Mouse (Mus musculus): ENCODE results near the gene Nol9.
A peak's percentile ranks its signal among the peaks of the same experiment; 100 is the strongest.
"Not testable (repeated sequence)": the region's sequence is repeated elsewhere in the genome, so short reads cannot be mapped to it uniquely, and the experiment has no call there.

The Nol9 gene

DNA sequence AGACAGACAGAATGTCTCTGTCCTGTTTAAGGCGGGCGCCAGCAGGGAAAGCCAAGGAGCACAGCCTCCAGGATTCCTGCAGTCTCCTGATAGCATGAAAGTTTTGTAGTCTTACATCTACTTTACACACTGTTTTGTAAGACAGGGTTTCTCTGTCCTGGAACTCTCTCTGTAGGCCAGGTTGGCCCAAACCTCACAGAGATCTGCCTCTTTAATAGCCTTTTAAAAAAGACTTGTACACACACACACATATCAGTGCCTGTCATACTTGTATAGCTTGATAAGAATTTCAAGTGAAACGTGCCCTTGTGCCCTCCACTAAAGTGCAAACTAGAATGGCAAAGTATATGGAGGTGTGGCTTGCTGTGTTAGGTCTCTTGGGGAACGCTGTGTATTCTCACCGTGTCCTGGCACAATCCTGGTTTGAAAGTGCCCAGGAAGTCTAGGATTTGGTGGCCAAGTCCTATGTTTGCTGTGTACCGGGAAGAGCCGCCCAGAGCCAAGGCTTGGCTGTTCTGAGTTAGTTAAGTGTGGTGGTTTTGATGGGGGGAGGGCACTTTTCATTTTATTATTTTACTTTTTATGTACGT lies 27.9 kb upstream of the Nol9 start:
- no peak for DNase-seq

DNA sequence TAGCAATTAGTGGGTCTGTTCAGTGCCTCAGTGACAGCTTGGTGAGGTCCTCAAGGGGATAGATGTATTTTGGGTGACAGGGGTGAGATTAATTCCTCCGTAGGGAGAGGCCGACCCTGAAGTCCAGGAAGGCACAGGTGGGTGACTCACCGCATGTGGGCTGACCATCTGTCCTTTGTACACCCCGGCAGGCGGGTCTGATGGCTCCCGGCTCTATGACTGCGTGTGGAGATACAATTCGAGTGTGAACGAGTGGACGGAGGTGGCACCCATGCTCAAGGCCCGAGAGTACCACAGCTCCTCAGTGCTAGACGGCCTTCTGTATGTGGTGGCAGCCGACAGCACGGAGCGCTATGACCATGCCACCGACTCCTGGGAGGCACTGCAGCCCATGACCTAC lies 27.0 kb upstream of the Nol9 start:
- DNase-seq: no peak

DNA sequence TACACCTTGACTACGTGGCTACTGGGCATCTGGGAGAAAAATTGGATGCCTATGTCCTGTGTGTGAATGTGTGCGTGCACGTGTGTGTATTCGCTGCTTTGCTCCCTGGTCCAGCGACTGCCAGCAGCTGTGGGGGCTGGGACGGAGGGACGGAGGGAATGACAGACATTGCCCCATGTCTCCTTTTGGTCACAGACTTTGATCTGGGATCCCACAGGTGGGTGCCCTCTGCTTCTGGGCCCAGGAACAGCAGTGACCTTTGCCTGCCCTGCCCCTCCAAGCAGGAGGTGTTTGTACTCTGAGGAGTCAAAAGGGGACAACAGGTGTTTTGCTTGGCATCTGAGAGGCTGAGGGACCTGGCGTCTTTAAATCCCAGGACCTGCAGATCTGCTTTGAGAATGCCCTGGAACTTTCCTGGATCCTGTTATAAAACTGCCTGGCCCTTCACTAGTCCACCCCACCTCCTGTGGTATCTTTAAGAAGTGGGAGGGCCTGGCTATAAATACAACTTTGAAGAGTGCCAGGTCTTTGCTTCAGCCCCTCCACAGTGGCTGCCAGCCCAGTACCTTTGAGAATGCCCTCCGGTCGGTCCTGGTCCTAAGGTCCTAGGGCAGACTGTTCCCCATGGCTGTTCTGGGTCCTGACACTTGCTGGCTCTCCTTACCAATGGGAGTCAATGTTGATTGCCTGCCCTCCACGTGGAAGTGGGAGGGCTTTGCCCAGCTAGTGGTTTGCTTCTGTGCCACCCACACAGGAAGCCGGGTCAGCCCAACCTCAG lies 25.9 kb upstream of the Nol9 start:
- DNase-seq: no peak

DNA sequence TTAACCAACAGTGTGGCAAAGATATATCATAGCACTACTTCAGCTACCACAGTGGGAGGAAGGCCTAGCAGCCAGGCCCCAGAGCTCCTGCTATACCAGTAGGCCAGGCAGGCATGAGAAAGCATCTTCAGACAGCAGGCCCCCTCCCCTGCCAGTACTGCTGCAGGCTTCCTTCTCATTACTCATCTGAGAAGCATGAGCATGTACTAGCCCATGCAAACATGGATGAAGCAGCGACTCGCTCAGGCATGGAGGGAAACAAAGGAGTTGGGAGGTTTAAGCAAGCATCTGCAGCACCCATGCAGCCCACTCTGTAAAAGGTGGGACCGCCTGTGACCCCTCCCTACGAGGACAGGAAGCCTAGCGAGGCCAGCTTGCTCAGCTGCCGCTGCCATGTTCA lies 20.0 kb upstream of the Nol9 start:
- no peak for DNase-seq

DNA sequence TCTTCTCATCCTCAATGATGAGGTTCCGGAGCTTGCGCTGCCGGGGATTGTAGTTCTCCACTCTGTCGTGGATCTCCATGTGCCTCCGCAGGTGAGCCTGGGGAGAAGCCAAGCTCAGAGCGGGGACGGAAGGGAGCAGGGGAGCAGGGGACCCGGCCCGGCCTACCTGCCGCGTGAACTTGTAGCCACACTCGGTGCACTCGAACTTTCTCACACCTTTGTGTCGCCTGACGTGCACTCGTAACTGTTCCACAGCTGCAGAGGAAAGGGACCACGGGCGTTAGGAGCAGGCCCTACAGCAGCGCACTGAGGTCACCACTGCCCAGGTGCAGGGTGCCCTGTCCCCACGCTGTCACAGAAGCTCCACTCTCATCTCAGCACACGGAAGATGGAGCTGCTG lies 19.1 kb upstream of the Nol9 start:
- DNase-seq: no peak

DNA sequence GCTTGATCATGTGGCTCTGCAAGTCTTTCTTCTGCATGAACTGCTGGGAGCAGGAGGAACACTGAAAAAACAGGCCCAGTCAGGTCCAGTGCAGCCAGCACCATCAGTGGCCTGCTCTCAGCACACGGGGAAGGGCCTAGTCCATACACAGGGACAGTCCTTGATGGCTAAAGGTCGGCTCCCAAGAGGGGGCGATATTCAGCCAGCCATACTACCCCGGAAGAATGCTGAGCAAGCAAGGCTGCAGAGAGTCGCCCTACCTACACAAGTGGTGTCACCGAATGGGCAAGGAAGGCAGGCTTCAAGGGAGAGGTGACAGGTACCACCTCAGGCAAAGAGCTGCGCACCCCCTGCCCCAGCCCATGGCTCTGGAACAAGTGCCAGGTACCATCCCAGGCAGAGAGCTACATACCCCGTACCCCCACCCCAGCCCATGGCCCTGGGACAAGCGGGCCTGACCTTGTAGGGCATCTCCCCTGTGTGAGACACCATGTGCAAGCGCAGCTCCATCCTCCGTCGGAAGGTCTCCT lies 17.5 kb upstream of the Nol9 start:
- no peak for DNase-seq

DNA sequence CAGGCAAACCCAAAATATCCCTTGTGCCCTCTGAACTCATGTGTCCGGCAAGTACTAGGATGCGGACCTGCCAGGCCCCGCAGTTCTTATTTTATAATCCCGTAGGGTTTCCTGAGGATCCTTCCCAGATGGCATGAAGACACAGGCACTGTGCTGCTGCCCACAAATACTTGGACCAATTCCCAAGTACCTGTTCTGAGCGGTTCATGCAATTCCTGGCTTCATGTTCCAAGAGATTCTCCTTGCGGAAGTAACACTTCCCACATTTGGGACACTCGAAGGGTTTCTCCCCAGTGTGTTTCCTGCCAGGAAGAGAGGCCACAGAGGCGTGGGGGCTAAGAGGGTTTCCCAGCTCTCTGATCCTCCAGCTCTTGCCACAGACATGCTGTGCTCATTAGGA lies 16.6 kb upstream of the Nol9 start:
- DNase-seq: no peak

DNA sequence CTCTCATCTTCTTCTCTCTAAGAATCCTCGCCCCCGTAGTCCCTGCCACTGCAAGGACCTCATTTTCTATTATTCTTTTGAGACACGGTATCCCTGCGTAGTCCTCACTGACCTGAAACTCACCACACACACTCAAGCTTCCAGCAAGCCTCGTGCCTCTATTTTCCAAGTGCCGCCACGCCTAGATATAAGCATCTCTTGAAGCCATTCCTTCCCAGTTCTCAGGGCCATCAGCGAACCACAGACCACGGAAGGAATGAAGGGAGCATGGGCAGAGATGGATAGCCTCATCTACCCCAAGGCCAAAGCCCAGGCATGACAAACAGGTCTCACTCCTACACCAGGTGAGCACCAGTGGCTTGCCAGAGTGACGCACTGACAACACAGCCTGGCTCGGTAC lies 14.6 kb upstream of the Nol9 start:
- DNase-seq: no peak

DNA sequence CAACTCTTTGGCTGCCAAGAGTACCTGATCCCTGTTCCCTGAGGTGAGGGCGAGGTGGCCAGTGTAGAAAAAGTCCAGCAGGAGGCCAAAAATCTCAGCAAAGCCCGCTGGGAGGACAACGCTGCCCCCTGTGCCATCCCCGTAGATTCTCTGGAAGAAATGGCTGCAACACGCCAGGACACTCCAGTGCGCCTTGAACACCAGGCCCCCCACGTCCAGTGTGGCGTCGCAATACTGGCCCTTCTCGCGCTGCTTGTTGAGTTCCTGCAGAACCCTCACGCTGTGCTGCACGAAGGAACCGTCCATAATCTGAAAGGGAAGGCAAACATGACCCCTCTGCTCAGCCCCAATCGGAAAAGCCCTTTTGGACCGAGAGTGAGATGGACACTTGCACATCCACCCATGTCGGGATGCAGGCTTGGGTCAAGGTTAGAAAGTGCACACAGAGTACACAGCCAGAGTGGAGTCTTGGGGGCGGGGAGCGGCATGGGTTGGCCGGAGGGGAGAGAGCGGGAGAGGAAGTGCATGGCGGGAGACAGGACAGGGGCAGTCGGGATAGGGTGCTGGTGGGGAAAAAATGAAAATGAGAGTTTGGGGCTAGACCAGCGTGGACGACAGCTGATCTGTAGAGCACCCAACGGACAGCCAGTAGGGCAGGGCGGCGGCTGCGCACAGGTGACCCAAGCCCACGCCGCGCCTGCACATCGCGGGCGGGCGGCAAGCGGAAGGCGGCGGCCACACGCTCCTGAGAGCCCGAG lies 12.2 kb upstream of the Nol9 start:
- no peak for DNase-seq

DNA sequence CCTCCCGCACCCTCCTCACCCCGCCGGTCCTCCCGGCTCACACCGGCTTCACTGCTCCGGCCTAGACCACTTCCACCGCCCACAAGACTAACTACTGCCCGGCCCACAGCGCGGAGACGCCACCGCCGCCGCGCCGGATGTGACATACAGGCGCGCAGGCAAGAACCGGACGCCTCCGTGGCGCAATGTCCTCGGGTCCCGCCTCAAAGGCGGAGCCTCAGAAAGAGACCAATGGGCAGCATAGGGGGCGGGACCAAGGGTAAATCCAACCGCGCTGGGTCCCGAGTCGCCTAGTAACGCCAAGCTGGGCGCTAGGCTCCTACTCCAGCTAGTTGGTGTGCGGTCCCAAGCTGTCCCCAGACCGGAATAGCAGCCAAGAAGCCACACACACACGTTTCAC lies 11.6 kb upstream of the Nol9 start, which contains the start of gene Zbtb48:
Zbtb48 (minus strand) TSS at position 148 of the 400 bp plus-strand sequence.
- DNase-seq: peak; percentile 90 to 94

DNA sequence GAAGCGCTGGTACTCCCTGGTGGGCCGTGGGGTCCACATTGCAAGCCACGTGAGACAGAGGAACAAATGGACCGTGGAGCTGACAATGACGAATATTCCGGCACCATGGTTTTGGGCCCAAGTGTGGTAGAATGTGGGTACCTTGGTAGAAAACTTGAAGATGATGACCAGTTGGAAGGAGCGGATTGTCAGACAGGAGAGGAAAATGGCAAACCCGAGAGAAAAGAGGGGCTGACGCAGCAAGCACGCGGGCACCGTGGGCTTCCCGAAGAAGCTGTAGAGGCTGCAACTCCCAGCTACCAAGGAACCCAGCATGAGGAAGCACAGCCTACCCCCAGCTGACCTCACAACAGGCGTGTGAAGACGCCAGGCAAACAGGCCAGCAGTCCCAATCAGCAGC lies 10.7 kb upstream of the Nol9 start:
- no peak for DNase-seq

DNA sequence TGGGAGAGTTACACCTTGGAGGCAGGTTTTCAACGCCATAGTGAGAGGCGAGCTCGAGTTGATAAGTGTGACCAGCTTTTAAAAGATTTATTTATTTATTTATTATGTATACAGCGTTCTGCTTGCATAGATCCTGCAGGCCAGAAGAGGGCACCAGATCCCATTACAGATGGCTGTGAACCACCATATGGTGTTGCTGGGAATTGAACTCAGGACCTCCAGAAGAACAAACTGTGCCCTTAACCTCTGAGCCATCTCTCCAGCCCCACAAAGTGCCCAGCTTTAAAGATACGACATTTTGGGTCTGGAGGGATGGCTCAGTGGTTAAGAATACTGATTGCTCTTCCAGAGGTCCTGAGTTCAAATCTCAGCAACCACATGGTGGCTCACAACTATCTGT lies 10.0 kb upstream of the Nol9 start:
- DNase-seq: no peak

DNA sequence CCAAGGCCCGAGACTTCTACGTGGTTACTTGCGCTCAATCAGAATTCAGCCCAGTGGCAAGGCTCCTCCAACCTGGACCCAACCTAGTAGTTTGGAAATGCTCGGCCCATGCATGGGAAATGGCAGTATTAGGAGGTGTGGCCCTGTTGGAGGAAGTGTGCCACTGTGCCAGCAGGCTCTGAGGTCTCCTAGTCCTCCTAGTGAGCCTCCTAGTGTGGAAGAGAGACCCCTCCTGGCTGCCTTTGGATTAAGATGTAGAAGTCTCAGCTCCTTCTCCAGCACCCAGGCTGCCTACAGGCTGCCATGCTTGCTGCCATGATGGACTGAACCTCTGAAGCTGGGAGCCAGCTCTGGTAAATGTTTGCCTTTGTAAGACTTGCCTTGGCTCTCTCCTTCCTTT lies 9.1 kb upstream of the Nol9 start:
- no peak for DNase-seq

DNA sequence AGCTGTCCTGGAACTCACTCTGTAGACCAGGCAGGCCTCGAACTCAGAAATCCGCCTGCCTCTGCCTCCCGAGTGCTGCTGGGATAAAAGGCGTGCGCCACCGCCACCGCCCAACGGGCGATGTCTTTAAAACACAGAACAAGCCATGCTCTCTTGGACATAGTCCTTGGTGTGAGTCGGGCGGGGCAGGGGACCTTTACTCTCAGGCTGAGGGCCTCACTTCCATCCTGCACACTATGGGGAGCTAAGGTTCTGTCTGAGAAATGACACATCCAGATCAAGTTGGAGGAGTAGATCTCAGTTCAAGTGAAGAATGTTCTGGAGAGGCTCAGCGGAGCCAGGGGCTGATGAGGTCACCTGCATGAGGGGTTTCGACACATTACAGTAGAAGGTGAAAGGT lies 6.2 kb upstream of the Nol9 start:
- no peak for DNase-seq

DNA sequence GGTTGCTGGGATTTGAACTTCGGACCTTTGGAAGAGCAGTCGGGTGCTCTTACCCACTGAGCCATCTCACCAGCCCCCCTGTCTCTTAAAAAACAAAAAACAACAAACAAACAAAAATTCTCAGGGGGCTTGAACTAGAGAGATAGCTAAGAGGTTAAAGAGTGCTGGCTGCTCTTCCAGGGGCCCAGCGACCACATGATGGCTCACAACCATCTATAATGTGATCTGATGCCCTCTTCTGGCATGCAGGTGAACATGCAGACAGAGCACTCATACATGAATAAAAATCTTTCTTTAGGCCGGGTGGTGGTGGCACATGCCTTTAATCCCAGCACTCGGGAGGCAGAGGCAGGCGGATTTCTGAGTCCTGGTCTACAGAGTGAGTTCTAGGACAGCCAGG lies 2.7 kb upstream of the Nol9 start:
- DNase-seq: not testable (repeated sequence)

DNA sequence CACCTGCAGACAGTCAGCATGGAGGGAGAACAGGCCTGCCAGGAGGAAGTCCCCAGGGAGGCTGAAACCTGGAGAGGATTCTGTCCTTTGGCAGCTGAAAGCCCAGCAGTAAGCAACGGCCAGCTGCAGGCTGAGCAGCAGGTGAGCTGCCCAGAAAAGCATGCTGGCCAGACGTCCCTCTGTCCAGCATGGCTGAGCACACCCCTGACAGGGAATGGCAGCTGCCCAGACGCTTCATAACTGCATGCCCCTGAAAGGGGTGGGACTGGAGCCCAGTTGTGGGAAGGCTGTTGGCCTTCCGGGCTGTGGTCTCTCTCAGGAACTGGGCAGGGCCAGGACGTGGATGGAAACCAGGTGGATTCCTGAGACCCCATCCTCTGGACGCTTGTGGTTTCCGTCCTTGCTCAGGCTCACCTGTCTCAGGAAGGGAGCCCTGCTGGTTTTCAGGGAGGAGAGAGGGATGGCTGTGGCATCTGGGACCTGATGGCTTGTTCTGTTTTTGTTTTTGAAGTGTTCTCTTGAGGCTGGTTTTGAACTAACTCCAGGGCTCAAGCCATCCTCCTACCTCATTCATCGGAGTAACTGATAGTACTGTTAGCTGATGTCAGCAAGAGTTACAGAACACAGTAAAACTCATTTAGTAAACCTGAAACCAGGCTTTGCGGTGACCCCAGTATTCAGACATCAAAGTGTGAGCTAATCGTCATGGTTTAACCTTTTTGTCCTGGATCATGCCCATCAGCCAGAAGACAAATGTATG lies 716 bp upstream of the Nol9 start, which contains the start of gene Tas1r1:
Tas1r1 (minus strand) TSS at position 344 of the 760 bp plus-strand sequence.
- DNase-seq: no peak

DNA sequence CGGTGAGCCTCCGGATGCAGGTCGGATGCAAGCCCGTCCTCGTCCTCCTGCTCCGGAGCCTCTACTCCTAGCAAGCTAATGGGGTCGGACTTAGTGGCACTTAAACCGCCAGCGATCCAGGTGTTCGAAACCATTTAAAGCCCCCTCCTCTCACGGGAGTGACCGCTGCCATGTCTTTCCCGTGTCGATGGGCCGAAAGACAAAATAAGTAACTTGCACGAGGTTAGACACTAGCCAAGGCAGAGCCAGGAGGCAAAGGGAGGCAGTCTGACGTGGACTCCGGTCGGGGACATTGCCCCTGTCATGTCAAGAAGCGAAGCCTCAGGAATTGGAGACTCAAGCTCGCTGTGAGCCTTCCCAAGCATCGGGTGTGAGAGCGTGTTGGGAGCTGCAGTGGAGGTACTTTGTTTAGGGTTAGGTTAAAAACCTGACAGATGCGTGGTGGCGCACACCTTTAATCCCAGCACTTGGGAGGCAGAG lies 750 bp downstream of the Nol9 start:
- DNase-seq: no peak

DNA sequence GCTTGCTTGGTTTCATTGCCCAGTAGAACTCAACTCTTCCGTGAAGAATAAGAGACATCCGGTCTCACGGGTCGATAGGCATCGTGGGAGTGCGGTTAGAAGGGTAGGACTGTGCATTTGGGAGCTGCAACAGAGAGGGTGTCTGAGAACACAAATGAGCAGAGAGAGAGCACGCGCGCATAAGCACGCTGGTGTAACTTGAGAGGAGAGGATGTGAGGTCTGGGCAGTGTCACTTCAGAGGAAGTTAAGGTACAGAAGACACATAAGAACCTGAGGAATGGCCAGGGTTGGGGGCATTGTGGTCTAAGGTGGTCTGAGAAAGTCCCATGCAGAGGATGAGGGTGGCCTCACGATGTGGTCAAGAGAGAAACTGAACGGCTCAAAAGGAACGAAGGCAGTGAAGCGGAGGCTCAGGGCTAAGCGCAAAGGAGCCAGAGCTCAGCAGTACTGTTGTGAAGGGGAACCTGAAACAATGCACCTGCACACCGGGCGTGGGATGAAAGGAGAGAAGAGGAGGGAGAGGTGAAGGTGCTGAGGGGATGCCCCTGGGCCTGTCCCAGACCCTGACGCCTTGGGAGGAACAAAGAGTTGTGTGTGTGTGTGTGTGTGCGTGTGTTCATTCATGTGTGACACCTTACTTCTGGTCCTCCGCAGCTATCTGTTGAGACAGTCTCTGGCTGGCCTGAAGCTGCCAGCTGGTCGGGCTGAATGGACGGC lies 3.0 kb downstream of the Nol9 start:
- peak; percentile 27 to 31 for DNase-seq

DNA sequence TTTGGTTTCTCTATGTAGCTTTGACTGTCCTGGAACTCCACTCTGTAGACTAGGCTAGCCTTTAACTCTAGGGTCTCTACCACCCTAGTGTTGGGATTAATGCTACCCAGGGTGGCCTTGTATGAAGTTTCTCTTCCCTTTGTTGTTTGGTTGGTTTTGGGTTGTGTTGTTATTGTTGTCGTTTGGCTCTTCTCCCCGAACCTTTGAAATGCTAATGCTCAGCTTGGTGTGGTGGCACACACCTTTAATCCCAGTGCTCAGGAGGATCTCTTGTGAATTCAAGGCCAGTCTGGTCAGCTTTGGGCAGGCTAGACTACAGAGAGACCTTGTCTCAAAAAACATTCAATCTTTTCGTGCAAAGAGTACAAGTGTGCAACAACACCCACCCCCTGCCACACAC lies 4.0 kb downstream of the Nol9 start:
- no peak for DNase-seq

DNA sequence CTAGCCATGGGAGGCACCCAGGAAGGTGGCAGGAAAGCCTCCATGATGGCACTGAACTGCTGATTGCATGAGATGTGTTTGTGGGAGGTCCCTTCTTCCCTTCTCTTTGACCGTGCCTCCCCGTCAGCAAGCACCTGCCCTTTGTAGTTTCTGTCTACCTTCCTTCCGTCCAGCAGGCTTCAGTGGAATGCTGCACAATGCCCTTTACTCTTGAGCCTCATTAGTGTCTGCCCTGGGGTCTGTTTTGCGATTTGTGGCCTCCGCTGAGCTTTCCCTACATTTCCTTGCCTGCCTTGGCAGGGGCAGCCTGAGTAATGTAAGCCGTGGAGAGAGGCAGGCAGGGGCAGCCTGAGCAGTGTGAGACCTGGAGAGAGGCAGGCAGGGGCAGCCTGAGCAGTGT lies 5.5 kb downstream of the Nol9 start:
- DNase-seq: no peak

DNA sequence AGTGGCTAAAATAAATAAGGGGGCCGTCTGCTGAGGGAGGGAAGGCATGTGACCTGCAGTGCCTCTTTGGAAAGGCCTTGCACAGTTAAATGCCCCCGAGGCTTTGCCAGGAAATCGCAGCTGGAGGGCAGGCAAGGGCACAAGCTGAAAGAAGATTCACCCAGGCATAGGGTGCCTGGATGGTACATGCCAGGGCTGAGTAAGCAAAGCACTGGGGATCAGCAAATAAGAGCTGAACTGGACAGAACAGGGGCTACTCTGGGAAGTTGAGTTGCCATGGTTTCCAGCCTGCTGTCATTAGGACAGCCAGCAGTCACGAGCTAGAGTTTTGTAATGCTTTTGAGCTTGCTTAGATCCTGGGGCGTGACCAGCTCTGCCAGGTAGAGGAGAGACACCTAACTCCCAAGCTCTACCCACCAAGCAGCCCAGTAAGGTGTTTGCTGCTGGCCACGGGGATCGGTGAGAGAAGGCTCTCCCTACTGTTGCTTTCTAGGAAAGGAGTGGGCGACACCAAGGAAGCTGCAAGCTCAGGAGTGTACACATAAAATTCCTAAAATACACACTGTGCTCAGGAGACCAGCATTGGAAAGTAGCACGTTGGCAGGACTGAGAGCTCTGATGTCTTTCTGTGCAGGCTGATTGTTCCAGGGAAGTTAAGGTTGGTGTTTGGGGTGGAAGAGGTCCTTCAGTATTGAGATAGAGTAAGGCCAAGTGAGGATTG lies 23.4 kb downstream of the Nol9 start:
- DNase-seq: no peak

Data from spleen, adult 18-20 months (tissue).